Mouse (Mus musculus) liver, embryonic 15.5 days (tissue): ENCODE results near the gene Nkpd1. TPM values are rescaled to one million over a fixed set of nuclear protein-coding genes. Genes with fewer than 3 reads are reported as not detected.

ENCODE experiments used
- ATAC-seq: fragments of 200-750 bp; cut with Nextera tagmentation; 2 replicates; pipeline ENCODE4 v1.8.0; 2017; ENCODE audit warnings: moderate number of reproducible peaks, mild to moderate bottlenecking, moderate library complexity; ENCODE audit not compliant: insufficient read depth
- H3K27ac ChIP-seq: fragments of 300-500 bp; sonication (generic); replicated peaks from 2 replicates; pipeline ENCODE4 v1.5.1; 2015; ENCODE audit warnings: mild to moderate bottlenecking, inconsistent platforms
- H3K27me3 ChIP-seq: fragments of 300-500 bp; sonication (generic); 2 replicates; pipeline ENCODE4 v1.6.1; 2015; ENCODE audit warnings: mild to moderate bottlenecking, inconsistent platforms
- H3K36me3 ChIP-seq: fragments of 300-500 bp; sonication (generic); replicated peaks from 2 replicates; pipeline ENCODE4 v1.6.1; 2015; ENCODE audit warnings: moderate library complexity, mild to moderate bottlenecking, inconsistent platforms
- H3K4me1 ChIP-seq: fragments of 300-500 bp; sonication (generic); replicated peaks from 2 replicates; pipeline ENCODE4 v1.6.1; 2015; ENCODE audit warnings: inconsistent platforms
- H3K4me2 ChIP-seq: fragments of 300-500 bp; sonication (generic); 2 replicates; pipeline ENCODE4 v1.6.1; 2015; ENCODE audit warnings: moderate library complexity, mild to moderate bottlenecking, inconsistent platforms
- H3K4me3 ChIP-seq: fragments of 300-500 bp; sonication (generic); replicated peaks from 2 replicates; pipeline ENCODE4 v1.5.1; 2015; ENCODE audit warnings: mild to moderate bottlenecking, inconsistent platforms
- H3K9ac ChIP-seq: fragments of 300-500 bp; sonication (generic); 2 replicates; pipeline ENCODE4 v1.6.1; 2015; ENCODE audit warnings: moderate library complexity, mild to moderate bottlenecking, inconsistent platforms
- H3K9me3 ChIP-seq: fragments of 300-500 bp; sonication (generic); replicated peaks from 2 replicates; pipeline ENCODE4 v1.6.1; 2016; ENCODE audit warnings: inconsistent platforms
- WGBS: fragments of 180-500 bp; shearing (Covaris S2); methylation state at CpG from one replicate; pipeline ENCODE4 v1.1.7; 2015; ENCODE audit warnings: mixed read lengths; ENCODE audit not compliant: insufficient replicate concordance; 5-methylcytosine and 5-hydroxymethylcytosine counted together
- polyA plus RNA-seq: library from polyadenylated mRNA; unstranded; fragments of >200 nt; fragmentation: Nextera tagmentation; extraction: Ambion mirVana; gene quantifications from 2 replicates; pipeline ENCODE4 v1.2.1, GENCODE M21; 2015

The Nkpd1 gene
- polyA plus RNA-seq, 1 experiment from 2014 or later = not detected

DNA sequence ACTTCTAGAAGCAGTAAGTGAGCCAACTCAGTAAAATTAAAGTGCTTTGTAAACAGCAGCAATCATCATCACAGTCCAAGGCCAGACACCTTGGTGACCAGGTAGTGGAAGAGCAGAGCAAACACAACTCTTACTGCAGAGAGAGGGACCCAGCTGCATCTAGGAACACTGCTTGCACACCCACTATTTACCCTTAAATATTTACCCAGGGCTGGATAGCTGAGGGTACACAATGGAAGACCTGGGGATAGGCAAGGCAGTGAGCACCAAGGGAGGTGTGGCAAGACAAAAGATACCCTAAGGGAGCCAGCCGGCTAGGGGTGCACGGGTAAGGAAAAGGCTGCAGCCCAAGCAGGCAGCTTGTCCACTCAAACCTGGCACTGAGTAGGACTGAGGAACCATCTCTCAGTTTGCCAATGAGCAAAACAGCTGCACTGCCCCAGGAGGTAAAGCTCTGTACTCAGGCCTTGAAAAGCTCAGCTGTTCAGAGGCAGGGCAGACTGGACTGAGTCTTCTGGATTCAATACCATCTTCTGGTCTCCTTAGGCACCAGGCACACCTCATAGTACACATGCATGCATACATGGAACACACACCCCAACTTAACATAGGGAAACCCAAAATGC, 29.8 kb downstream of the Nkpd1 start:
- peaks cover 67% of the 10 kb centered on the region for H3K4me1 ChIP-seq
- peak; percentile 44; the same call in 1 of the 2 replicates for ATAC-seq
- no peak overlapping the region for H3K9ac ChIP-seq
- H3K4me3 ChIP-seq = no peak overlapping the region
- H3K27ac ChIP-seq = peak overlapping the region; percentile 38; the same call in 1 of the 2 replicates
- no peaks in the 10 kb centered on the region for H3K9me3 ChIP-seq
- WGBS = 77% methylated on average over 2 of the region's 2 CpGs
- H3K36me3 ChIP-seq = peaks cover 19% of the 10 kb centered on the region
- no peak overlapping the region for H3K4me2 ChIP-seq
- no peaks in the 10 kb centered on the region for H3K27me3 ChIP-seq

DNA sequence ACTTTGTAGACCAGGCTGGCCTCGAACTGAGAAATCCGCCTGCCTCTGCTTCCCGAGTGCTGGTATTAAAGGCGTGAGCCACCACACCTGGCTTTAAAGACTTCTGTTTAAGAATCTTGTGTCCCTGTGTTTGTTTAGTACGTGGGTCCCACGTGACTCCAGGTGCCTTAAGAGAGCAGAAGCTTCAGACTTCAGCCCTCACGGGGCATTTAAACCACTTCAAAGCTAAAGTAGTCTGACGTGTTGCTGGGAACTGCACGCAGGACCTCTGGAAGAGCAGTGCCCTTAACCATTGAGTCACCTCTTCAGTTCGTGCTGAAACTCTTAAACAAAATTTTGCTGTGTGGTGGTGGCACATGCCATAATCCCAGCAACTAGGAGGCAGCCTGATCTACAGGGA, 31.8 kb downstream of the Nkpd1 start:
- WGBS = 84% methylated on average over 10 of the region's 10 CpGs
- no peak for ATAC-seq

DNA sequence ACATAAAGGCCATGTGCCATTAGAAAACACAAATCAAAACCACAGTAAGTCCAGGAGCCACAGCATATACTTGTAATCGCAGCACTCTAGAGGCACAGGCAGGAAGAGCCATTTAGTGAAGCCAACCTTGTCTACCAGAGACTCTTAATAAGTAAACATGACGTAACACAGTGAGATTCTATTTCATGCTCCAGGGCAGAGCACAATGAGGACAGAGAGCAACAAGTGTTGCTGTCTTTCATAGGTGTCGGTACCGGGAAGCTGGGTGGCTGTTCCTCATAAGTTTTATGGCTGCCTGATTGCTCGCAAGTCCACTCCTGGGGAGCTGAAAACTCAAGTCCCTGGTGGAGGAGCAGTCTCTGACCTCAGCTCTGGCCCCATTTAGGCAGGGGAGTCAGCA, 34.0 kb downstream of the Nkpd1 start:
- no peak for ATAC-seq
- H3K4me1 ChIP-seq = peaks cover 52% of the 10 kb centered on the region
- no peak overlapping the region for H3K4me3 ChIP-seq
- no peaks in the 10 kb centered on the region for H3K9me3 ChIP-seq
- no peak overlapping the region for H3K4me2 ChIP-seq
- no peak overlapping the region for H3K9ac ChIP-seq
- peaks cover 54% of the 10 kb centered on the region for H3K36me3 ChIP-seq
- H3K27ac ChIP-seq = peak overlapping the region; percentile 7; the same call in 1 of the 2 replicates
- 86% methylated on average over 5 of the region's 5 CpGs for WGBS
- H3K27me3 ChIP-seq = no peaks in the 10 kb centered on the region

More for the DNA sequence above, 31.8 kb downstream of the Nkpd1 start:
- Histone ChIP-seq H3K4me2 (no peak overlapping the region), H3K27me3 (no peaks in the 10 kb centered on the region), H3K9me3 (no peaks in the 10 kb centered on the region), H3K4me3 (no peak overlapping the region), H3K4me1 (peaks cover 61% of the 10 kb centered on the region), H3K36me3 (peaks cover 32% of the 10 kb centered on the region), H3K9ac (no peak overlapping the region), H3K27ac (no peak overlapping the region)

DNA sequence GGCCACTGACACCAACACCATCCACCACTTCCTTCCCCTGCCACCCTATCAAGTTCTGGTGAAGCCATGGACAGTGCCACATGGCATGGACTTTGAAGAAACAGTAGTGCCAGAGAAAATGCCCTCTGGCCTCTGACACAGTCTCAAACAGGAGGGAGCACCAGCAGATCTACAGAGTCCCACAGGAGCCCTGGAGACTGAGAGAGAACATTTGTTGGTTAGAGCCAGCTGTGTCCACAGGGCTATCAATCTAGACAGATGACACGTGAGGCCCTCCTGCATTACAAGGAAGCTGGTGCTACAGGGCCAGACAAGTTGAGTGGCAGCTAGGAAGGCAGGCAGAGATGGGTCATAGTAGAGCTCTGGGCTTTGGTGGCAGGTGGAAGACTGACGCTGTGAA, 34.8 kb downstream of the Nkpd1 start:
- WGBS = 30% methylated on average over 2 of the region's 2 CpGs
- H3K27ac ChIP-seq = 0 out of 2 replicates have a peak overlapping the region, but pooled peaks have one; percentile 7
- H3K27me3 ChIP-seq = no peaks in the 10 kb centered on the region
- H3K4me3 ChIP-seq = no peak overlapping the region
- no peaks in the 10 kb centered on the region for H3K9me3 ChIP-seq
- no peak overlapping the region for H3K9ac ChIP-seq
- H3K4me2 ChIP-seq = no peak overlapping the region
- H3K4me1 ChIP-seq = peaks cover 52% of the 10 kb centered on the region
- H3K36me3 ChIP-seq = peaks cover 61% of the 10 kb centered on the region
- no peak for ATAC-seq

DNA sequence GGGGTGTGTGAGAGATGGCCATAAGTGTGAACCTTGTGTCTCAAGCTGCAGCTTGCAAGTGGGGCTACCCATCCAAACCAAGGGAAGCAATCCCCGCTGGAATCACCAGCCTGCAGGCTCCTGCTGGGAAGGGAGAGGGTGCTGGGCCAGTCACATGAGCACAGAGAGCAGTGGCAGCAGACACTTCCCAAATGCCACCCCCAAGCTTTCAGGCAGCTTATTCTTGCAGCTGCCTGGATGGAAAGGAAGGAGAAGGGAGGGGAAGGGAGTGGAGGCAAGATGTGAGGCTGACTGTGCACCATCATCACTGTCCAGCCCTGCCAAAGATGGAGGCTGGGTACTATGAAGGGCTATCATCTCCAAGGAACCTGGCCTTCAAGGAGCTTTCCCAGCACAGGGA, 36.5 kb downstream of the Nkpd1 start:
- peaks cover 53% of the 10 kb centered on the region for H3K4me1 ChIP-seq

DNA sequence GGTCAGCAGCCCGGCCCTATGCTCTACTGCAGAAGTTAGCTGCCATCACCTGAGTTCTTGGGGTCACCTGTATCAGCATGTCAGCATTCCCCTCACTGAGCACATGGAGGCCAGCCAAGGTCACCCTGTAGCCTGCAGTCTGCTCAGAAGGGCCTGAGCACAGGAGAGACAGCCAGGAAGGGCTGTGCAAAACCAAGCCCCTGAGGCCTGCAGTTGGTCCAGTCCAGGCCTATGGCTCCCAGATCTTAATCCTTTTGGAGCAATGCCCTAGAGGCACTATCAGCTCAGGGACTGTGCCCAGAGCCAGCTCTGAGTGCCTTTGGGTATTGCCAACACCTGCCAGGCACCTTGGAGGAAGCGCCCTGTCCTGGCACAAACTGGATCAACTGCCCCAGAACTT, 39.4 kb downstream of the Nkpd1 start:
- Histone ChIP-seq H3K27me3 (no peaks in the 10 kb centered on the region), H3K9me3 (no peaks in the 10 kb centered on the region), H3K4me2 (no peak overlapping the region), H3K4me1 (peaks cover 64% of the 10 kb centered on the region), H3K27ac (no peak overlapping the region), H3K4me3 (no peak overlapping the region), H3K36me3 (peaks cover 66% of the 10 kb centered on the region), H3K9ac (no peak overlapping the region)
- 83% methylated on average over 2 of the region's 2 CpGs for WGBS
- ATAC-seq = no peak

More for the DNA sequence above, 36.5 kb downstream of the Nkpd1 start:
- 94% methylated on average over 1 of the region's 1 CpGs for WGBS
- Histone ChIP-seq H3K27ac (no peak overlapping the region), H3K9ac (no peak overlapping the region), H3K9me3 (no peaks in the 10 kb centered on the region), H3K27me3 (no peaks in the 10 kb centered on the region), H3K4me2 (no peak overlapping the region), H3K36me3 (peaks cover 73% of the 10 kb centered on the region), H3K4me3 (no peak overlapping the region)
- no peak for ATAC-seq

DNA sequence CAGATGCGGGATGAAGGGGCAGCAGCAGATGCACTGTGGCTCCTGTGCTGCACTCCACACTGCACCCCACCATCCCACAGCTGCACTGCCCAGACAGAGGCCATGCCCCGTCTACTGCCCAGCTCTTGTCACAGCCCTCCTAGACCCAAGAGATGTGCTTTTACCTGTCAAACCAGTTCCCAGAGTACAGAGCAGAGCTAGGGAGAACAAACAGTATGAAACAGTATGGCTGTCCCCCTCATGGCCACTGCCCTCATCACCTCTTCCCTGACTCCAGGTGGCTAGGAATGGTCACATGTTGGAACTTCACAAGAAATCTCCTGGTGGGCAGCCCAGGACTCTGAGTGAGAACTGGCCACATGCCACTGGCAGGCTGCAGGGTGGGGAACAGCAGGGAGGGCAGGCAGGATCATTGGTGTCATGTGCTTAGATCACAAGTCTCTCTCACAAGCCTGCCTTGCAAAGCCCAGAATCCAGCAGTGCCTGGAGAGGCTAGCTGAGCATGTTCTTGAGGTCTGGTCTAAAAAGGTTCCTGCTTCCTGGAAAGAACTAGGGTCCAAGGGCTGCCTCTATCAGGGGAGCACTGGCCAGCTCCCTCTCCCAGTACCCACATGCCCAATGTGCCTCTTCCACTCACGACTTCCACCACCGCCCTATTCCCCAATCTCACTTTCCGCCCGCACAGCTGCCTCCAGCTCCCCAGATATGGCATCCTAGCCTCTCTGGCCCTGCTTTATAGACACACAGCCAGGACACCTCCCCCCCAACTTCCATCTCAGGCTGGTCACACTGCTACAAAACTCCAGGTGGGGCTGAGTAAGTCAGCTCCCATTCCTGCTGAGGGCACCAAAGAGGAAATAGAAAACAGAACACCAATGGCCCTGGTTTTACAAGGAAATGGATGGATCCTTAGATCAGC, 40.6 kb downstream of the Nkpd1 start:
- H3K9ac ChIP-seq = peak overlapping the region; percentile 29; the same call in 1 of the 2 replicates

DNA sequence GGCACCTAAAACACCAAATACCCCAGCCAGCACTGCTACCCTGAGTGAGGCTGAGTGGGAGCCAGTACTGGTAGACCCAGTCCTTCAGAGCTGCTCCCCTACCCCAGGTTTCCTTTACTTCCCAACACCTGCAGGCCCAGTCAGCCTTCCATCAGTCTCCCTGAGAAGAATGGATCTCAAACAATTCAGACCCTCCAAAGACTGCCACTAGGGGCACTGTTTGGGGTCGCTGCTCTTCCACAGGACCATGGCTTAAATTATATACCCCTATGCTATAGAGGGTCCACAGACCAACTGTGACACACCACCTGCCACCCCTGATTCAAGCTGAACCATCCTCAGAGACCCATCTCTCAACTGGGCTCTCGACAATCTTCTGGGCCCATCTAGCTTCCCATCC, 41.3 kb downstream of the Nkpd1 start:
- Histone ChIP-seq H3K27me3 (no peaks in the 10 kb centered on the region), H3K9me3 (no peaks in the 10 kb centered on the region), H3K4me1 (peaks cover 68% of the 10 kb centered on the region), H3K36me3 (peaks cover 48% of the 10 kb centered on the region), H3K27ac (peak overlapping the region; percentile 45; the same call in 1 of the 2 replicates), H3K4me2 (peak overlapping the region; percentile 90), H3K4me3 (peak overlapping the region; percentile 94), H3K9ac (peak overlapping the region; percentile 29; the same call in 1 of the 2 replicates)
- ATAC-seq = no peak
- 52% methylated on average over 2 of the region's 2 CpGs for WGBS

More for the DNA sequence above, 40.6 kb downstream of the Nkpd1 start:
- H3K27me3 ChIP-seq = no peaks in the 10 kb centered on the region
- peak overlapping the region; percentile 94 for H3K4me3 ChIP-seq
- peak overlapping the region; percentile 90 for H3K4me2 ChIP-seq
- 59% methylated on average over 6 of the region's 6 CpGs for WGBS
- H3K36me3 ChIP-seq = peaks cover 56% of the 10 kb centered on the region
- H3K27ac ChIP-seq = peak overlapping the region; percentile 45; the same call in 1 of the 2 replicates
- H3K9me3 ChIP-seq = no peaks in the 10 kb centered on the region
- H3K4me1 ChIP-seq = peaks cover 64% of the 10 kb centered on the region
- peak; percentile 4; the same call in 1 of the 2 replicates for ATAC-seq

DNA sequence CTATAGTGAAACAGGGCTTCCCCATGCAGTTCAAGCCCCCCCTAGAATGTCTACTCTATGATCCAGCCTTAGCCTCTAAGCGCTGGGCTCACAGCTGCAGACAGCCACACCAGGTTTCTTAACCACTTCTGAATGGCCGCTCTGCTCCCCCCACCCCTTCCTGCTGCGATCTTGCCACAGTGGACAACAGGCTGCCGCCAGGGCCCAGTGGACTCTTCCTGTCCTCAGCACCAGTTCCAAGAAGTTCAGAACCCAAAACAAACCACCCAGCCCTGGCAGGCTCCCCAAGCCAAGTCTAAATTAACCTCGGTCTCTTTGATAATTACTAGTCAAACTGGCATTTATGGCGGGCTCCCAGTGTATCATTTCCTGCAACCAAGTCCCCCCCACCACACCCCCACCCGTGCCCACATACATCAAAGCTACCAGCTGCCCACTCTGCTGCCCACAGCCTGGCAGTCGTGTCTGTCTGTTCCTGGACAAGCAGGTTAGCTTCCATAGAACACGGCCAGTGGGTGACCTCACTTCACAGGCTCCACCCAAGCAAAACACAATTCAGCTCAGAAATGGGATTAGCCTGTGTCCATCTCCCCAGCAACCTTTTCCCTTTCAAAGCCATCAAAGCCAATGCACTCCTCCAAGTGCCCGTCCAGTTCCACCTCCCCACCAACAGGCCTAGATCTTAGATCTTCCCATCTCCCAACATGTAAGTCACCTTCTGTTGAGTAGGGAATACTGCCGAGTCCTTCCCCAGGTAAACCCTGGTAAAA, 43.0 kb downstream of the Nkpd1 start:
- Histone ChIP-seq H3K4me2 (peak overlapping the region; percentile 90), H3K27ac (peak overlapping the region; percentile 94), H3K9ac (peak overlapping the region; percentile 96), H3K9me3 (no peaks in the 10 kb centered on the region), H3K4me3 (peak overlapping the region; percentile 94), H3K36me3 (peaks cover 48% of the 10 kb centered on the region), H3K4me1 (peaks cover 81% of the 10 kb centered on the region), H3K27me3 (no peaks in the 10 kb centered on the region)
- no peak for ATAC-seq
- 5% methylated on average over 11 of the region's 11 CpGs for WGBS

DNA sequence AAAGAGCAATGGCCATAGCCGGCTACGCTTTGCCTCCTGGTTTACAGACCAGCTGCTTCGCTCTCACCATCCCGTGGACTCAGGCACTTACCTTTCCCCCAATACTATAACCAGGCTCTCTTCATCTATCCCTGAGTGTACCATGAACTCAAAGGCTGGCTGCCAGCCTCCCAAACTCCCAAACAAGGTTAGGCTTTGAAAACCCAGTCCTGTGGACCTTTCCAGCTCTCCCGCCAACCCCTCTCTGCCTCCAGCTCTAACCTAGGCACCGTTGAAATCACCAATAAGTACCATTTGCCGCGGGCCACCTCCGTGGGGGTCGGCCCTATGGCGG, 43.8 kb downstream of the Nkpd1 start:
- Histone ChIP-seq H3K4me1 (peaks cover 84% of the 10 kb centered on the region), H3K4me2 (peak overlapping the region; percentile 90), H3K9ac (peak overlapping the region; percentile 96), H3K27me3 (no peaks in the 10 kb centered on the region), H3K4me3 (peak overlapping the region; percentile 94), H3K36me3 (peaks cover 46% of the 10 kb centered on the region), H3K9me3 (no peaks in the 10 kb centered on the region), H3K27ac (peak overlapping the region; percentile 94)
- WGBS = 2% methylated on average over 11 of the region's 11 CpGs
- ATAC-seq = no peak
